Mouse (Mus musculus) C2C12 (cell line): Measurements from ENCODE around the gene Mgam. TPM values are rescaled to one million over a fixed set of nuclear protein-coding genes. Genes with fewer than 3 reads are reported as not detected.

Experiments used
- H3K27me3 ChIP-seq: one replicate; pipeline ENCODE4 v1.6.1; 2011; ENCODE audit not compliant: control insufficient read depth, insufficient read depth, insufficient read length
- H3K36me3 ChIP-seq: one replicate; pipeline ENCODE4 v1.6.1; 2011; ENCODE audit not compliant: control insufficient read depth, insufficient read depth
- H3K4me3 ChIP-seq: one replicate; pipeline ENCODE4 v1.5.1; 2011; ENCODE audit warnings: mild to moderate bottlenecking, control low read depth; ENCODE audit not compliant: poor library complexity, insufficient read depth, severe bottlenecking
- H3K79me2 ChIP-seq: one replicate; pipeline ENCODE4 v1.6.1; 2011; ENCODE audit not compliant: control insufficient read depth, insufficient read depth
- H3K79me3 ChIP-seq: one replicate; pipeline ENCODE4 v1.6.1; 2011; ENCODE audit warnings: low read depth, control low read depth
- H3ac ChIP-seq: one replicate; pipeline ENCODE3; 2011; ENCODE audit warnings: low read depth; ENCODE audit not compliant: control insufficient read depth, insufficient read length
- CEBPB ChIP-seq: IDR thresholded peaks from one replicate; pipeline ENCODE4 v1.6.1; 2011; ENCODE audit warnings: low read depth, mild to moderate bottlenecking, control low read depth, moderate library complexity
- CTCF ChIP-seq: IDR thresholded peaks from one replicate; pipeline ENCODE4 v1.5.1; 2011; ENCODE audit not compliant: control insufficient read depth, insufficient read depth, insufficient read length
- FOSL1 ChIP-seq: IDR thresholded peaks from one replicate; pipeline ENCODE4 v1.8.0; 2011; ENCODE audit warnings: mild to moderate bottlenecking, low read length; ENCODE audit not compliant: poor library complexity, insufficient read depth, severe bottlenecking
- MAX ChIP-seq: IDR thresholded peaks from one replicate; pipeline ENCODE4 v1.6.1; 2011; ENCODE audit warnings: mild to moderate bottlenecking, control low read depth
- MYOD1 ChIP-seq: IDR thresholded peaks from one replicate; pipeline ENCODE4 v1.6.1; 2011; ENCODE audit warnings: low read depth; ENCODE audit not compliant: control insufficient read depth, insufficient read length
- MYOG ChIP-seq: IDR thresholded peaks from one replicate; pipeline ENCODE4 v1.6.1; 2011; ENCODE audit not compliant: control insufficient read depth, insufficient read length; ENCODE audit errors: extremely low read depth
- USF1 ChIP-seq: IDR thresholded peaks from one replicate; pipeline ENCODE4 v1.6.1; 2011; ENCODE audit warnings: low read depth, mild to moderate bottlenecking, control low read depth, moderate library complexity
- polyA plus RNA-seq: library from polyadenylated mRNA; unstranded; fragments of >200 nt; fragmentation: generic; extraction: Trizol; gene quantifications from one replicate; pipeline ENCODE4 v1.2.1, GENCODE M21; 2012; ENCODE audit warnings: missing spikeins

The Mgam gene
- polyA plus RNA-seq, 1 experiment, result 0.54 TPM

DNA sequence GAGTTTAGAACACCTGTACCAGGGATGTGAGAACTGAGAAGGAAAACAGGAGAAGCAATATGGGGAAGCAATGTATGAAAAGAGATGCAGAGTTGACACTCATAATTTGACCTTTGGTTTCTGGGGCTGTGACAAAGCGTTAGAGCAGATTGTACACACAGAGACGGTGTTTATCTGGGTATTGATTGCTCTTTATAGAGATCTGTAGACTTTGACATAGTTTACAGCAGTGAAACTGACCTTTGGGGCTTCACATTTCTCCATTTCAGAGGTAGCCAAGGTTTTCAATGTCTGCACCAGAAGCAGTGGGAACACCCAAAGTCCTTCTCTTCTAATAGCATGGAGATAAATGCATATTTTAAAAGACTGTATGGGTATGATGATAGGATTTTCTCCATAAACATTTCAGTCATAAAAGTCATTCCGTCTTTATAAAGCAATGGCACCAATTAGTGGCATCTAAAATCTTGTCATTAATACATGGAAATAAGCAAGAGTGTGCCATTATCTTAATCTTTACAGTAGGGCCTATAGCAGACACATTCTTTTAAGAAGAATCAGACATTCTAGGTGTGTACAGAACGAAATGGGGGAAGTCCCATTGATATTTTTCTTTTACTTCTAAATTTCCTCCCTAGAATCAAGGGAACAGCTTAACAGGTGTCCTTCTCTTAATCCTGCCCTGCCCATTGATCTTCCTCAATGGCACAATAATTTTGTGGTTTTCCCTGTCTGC, 166.6 kb downstream of the Mgam start:
- H3ac ChIP-seq, result no peak overlapping the region
- no peaks in the 10 kb centered on the region for H3K36me3 ChIP-seq
- no peak overlapping the region for H3K4me3 ChIP-seq
- TF ChIP-seq CTCF (no peak), FOSL1 (no peak), MYOG (no peak), MYOD1 (no peak)
- no peaks in the 10 kb centered on the region for H3K79me3 ChIP-seq
- no peaks in the 10 kb centered on the region for H3K79me2 ChIP-seq
- H3K27me3 ChIP-seq, result peaks cover 4% of the 10 kb centered on the region

DNA sequence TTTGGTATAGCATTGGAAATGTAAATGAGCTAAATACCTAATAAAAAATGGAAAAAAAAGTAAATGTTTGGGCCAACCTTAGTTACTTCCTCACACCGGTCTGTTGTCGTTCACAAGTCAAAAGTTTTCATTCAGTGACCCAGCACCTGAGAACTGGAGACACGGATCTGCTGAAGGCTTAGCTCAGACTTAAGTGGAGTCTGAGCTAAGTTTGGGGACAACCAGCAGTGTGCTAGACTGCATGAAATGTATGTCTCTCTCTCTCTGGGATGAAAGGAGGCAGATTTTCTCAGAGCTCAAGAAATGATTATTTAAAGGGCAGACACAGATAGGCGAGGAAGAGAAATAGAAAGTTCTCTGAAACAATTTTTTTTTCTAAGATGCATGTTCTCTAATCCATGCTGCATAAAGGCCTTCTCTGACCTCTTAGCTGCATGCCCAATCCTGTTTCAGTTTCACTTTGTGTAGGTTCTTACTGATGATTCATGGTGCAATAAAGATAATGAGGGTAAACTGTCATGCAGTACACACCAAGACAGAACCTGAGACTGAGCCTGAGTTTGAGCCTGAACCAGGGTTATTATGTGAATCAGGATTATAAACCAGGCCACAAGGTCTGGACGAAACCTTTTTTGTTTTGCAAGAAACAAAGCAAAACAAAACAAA, 189.7 kb downstream of the Mgam start:
- Histone ChIP-seq H3K36me3 (no peaks in the 10 kb centered on the region), H3K79me2 (no peaks in the 10 kb centered on the region), H3K4me3 (no peak overlapping the region), H3ac (no peak overlapping the region), H3K27me3 (no peaks in the 10 kb centered on the region), H3K79me3 (no peaks in the 10 kb centered on the region)
- TF ChIP-seq MYOD1 (no peak), FOSL1 (no peak), USF1 (no peak), CEBPB (no peak), MYOG (no peak), MAX (no peak), CTCF (no peak)

Other genes starting within 250 kb of the Mgam start
- gene E330009J07Rik, start 192.7 kb upstream of the Mgam start, polyA plus RNA-seq, result 0.82 TPM
- gene Wee2, start 189.7 kb upstream of the Mgam start, polyA plus RNA-seq, result not detected
- gene Ssbp1, start 157.5 kb upstream of the Mgam start, polyA plus RNA-seq, result 40.5 TPM
- gene Tas2r137, start 137.6 kb upstream of the Mgam start, polyA plus RNA-seq, result not detected
- not detected for gene Tas2r108, start 135.3 kb upstream of the Mgam start, polyA plus RNA-seq
- gene Prss37, start 109.3 kb upstream of the Mgam start, polyA plus RNA-seq, result not detected
- gene Olfr461, start 73.8 kb upstream of the Mgam start, polyA plus RNA-seq, result not detected
- gene Olfr460, start 59.3 kb upstream of the Mgam start, polyA plus RNA-seq, result not detected
- not detected for gene Clec5a, start 43.0 kb upstream of the Mgam start, polyA plus RNA-seq
- gene Tas2r138, start 15.5 kb upstream of the Mgam start, polyA plus RNA-seq, result not detected